ENCODE assay signal across 21 mouse cellular contexts in genomic region chr5:5176052-5176451, GRCm38 (mm10).
A peak's percentile ranks its signal among the peaks of the same experiment; 100 is the strongest.
DNase-seq lines count a peak whose midpoint lies in the region; ATAC-seq and TF ChIP-seq lines count a peak whose summit lies in the region.
"Had no signal": no experiment of that assay in that cellular context is flagged by ENCODE, and none has a peak within 500 bp of the region (broad histone marks: within the 10 kb centered on the region; RNA-seq: fewer than 3 reads in every experiment).

No protein-coding gene starts in this region.

- no peak overlapping the region for H3K4me2 ChIP-seq in forebrain, embryonic 14.5 days (ENCODE audit: low read length)
- no peak overlapping the region for H3K4me2 ChIP-seq in neural tube, embryonic 15.5 days
- H3K4me2 ChIP-seq: heart, embryonic 13.5 days; limb, embryonic 15.5 days; lung, embryonic 14.5 days; midbrain, embryonic 13.5 days had no signal

- DNase-seq in gastrocnemius, adult 2 months: no peak
- DNase-seq in gastrocnemius, postnatal 4 days (ENCODE audit: low spot score in 2 of 2): no peak
- DNase-seq in brain, embryonic 14.5 days (ENCODE audit: low read depth): peak; percentile 22
- DNase-seq in forebrain, embryonic 14.5 days (ENCODE audit: low spot score): no peak
- DNase-seq in kidney, postnatal 14 days: no peak
- DNase-seq in heart, adult 18-20 months: no peak
- DNase-seq: cerebellum, adult 11-12 months; cerebellum, postnatal 10 days; heart, postnatal 14 days; kidney, adult 11 months; left cerebral cortex, postnatal 4 days; lung, embryonic 14.5 days; right cerebral cortex, postnatal 14 days had no signal

- intact Hi-C loops in gastrocnemius, adult 2 months (cut with DNase I): no loop called here

- TF ChIP-seq POLR2A in brain, embryonic 14.5 days (IDR thresholded peaks at IDR 0.05; ENCODE audit: borderline replicate concordance, extremely low read depth, insufficient read depth, insufficient read length, poor library complexity, severe bottlenecking): no peak

- H3K27me3 ChIP-seq in forebrain, embryonic 14.5 days (replicated peaks; ENCODE audit: control insufficient read depth, insufficient read depth, low read length): no peaks in the 10 kb centered on the region
- H3K27me3 ChIP-seq in neural tube, embryonic 15.5 days (replicated peaks): no peaks in the 10 kb centered on the region
- H3K27me3 ChIP-seq: heart, embryonic 13.5 days; limb, embryonic 15.5 days; megakaryocyte, embryonic 14.5 days; midbrain, embryonic 13.5 days had no signal

- H3K27ac ChIP-seq in gastrocnemius, adult 2 months: 0 out of 2 replicates have a peak overlapping the region, but pooled peaks have one; percentile 16
- H3K27ac ChIP-seq in forebrain, embryonic 14.5 days (ENCODE audit: low read depth, low read length): no peak overlapping the region
- H3K27ac ChIP-seq in neural tube, embryonic 15.5 days (replicated peaks): no peak overlapping the region
- H3K27ac ChIP-seq: heart, embryonic 13.5 days; limb, embryonic 15.5 days; liver, embryonic 14.5 days; midbrain, embryonic 13.5 days; stomach, postnatal 0 days had no signal

- TF ChIP-seq CTCF in gastrocnemius, adult 2 months (IDR thresholded peaks at IDR 0.05): no peak
- TF ChIP-seq CTCF in brain, embryonic 14.5 days (IDR thresholded peaks at IDR 0.05; ENCODE audit: borderline replicate concordance, extremely low read depth, insufficient read depth, insufficient read length): no peak

- 36% methylated on average over 10 of the region's 10 CpGs for WGBS in forebrain, embryonic 14.5 days
- 54% methylated on average over 10 of the region's 10 CpGs for WGBS in neural tube, embryonic 15.5 days

- H3K9me3 ChIP-seq in forebrain, embryonic 14.5 days (replicated peaks; ENCODE audit: control insufficient read depth, low read length): no peaks in the 10 kb centered on the region
- H3K9me3 ChIP-seq in neural tube, embryonic 15.5 days (replicated peaks): no peaks in the 10 kb centered on the region
- H3K9me3 ChIP-seq: heart, embryonic 13.5 days; limb, embryonic 15.5 days; megakaryocyte, embryonic 14.5 days; midbrain, embryonic 13.5 days had no signal

- H3K36me3 ChIP-seq in forebrain, embryonic 14.5 days (ENCODE audit: control insufficient read depth, insufficient read depth, low read length): no peaks in the 10 kb centered on the region
- H3K36me3 ChIP-seq in neural tube, embryonic 15.5 days: no peaks in the 10 kb centered on the region
- H3K36me3 ChIP-seq: heart, embryonic 13.5 days; limb, embryonic 15.5 days; midbrain, embryonic 13.5 days had no signal

- H3K4me3 ChIP-seq in gastrocnemius, adult 2 months: no peak overlapping the region
- H3K4me3 ChIP-seq in forebrain, embryonic 14.5 days (ENCODE audit: low read depth, low read length): no peak overlapping the region
- H3K4me3 ChIP-seq in neural tube, embryonic 15.5 days (replicated peaks): no peak overlapping the region
- H3K4me3 ChIP-seq: erythroblast, embryonic 14.5 days; heart, embryonic 13.5 days; limb, embryonic 15.5 days; megakaryocyte, embryonic 14.5 days; midbrain, embryonic 13.5 days had no signal

- peaks cover 7% of the 10 kb centered on the region; the same call in 1 of the 2 replicates for H3K4me1 ChIP-seq in forebrain, embryonic 14.5 days (ENCODE audit: control insufficient read depth, insufficient read depth, low read length)
- H3K4me1 ChIP-seq in neural tube, embryonic 15.5 days: peaks cover 5% of the 10 kb centered on the region; the same call in 1 of the 2 replicates
- H3K4me1 ChIP-seq: limb, embryonic 15.5 days; megakaryocyte, embryonic 14.5 days had no signal

- no peak overlapping the region for H3K9ac ChIP-seq in forebrain, embryonic 14.5 days (ENCODE audit: low read length)
- H3K9ac ChIP-seq in neural tube, embryonic 15.5 days (replicated peaks): no peak overlapping the region
- H3K9ac ChIP-seq: heart, embryonic 13.5 days; limb, embryonic 15.5 days; liver, embryonic 14.5 days; lung, embryonic 14.5 days; midbrain, embryonic 13.5 days had no signal

- ATAC-seq in forebrain, embryonic 14.5 days: peak; percentile 40; the same call in 1 of the 2 replicates
- ATAC-seq in neural tube, embryonic 15.5 days (ENCODE audit: low FRiP score): peak; percentile 46
- ATAC-seq: midbrain, embryonic 13.5 days had no signal
